Mouse (Mus musculus): ENCODE data around the gene Kif1b. TPM values are rescaled to one million over a fixed set of nuclear protein-coding genes. Genes with fewer than 3 reads are reported as not detected.

Kif1b gene
- polyA plus RNA-seq, 1 experiment from 2014 or later, result 44.8 TPM

- WGBS, result 87% methylated on average over 21 of the region's 21 CpGs
- H3K36me3 ChIP-seq, result peaks cover 44% of the 10 kb centered on the region
- peaks cover 5% of the 10 kb centered on the region; the same call in 1 of the 2 replicates for H3K4me1 ChIP-seq
- H3K27ac ChIP-seq, result no peak overlapping the region
- no peak overlapping the region for H3K4me3 ChIP-seq
- H3K9me3 ChIP-seq, result no peaks in the 10 kb centered on the region
- no peaks in the 10 kb centered on the region for H3K27me3 ChIP-seq (ENCODE audit: insufficient read depth, poor library complexity, severe bottlenecking)
- no peak for DNase-seq (ENCODE audit: low spot score)
These were observed 175.5 kb downstream of the Kif1b start for GRCm38 (mm10) chr4:149131789-149132565.

GRCm38 (mm10) chr4:149131021-149131752 lies 176.3 kb downstream of the Kif1b start:
- Histone ChIP-seq H3K9me3 (no peaks in the 10 kb centered on the region), H3K4me3 (no peak overlapping the region), H3K36me3 (peaks cover 44% of the 10 kb centered on the region), H3K27me3 (ENCODE audit: insufficient read depth, poor library complexity, severe bottlenecking) (no peaks in the 10 kb centered on the region), H3K4me1 (no peaks in the 10 kb centered on the region), H3K27ac (no peak overlapping the region)
- DNase-seq (ENCODE audit: low spot score), result no peak
- WGBS, result 88% methylated on average over 23 of the region's 23 CpGs

DNA sequence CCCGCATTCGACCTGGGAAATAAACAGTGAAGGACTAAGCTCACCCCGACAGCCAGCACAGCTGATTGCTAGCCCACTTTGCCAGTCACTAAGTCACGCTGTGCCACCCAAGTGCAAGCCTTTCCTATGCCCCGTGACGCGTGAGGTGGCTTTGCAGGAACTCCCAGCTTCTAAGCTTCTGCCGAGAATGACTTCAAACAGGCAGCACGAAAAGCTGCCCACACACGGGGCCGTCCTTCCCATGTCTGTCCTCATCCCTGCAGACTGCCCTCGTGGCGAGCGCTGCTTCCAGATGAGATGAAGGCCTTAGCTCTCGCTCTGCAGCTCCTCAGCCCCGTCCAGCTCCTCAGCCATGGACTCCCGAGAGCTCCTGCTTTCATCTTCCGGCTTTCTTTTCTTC lies 179.0 kb downstream of the Kif1b start:
- Histone ChIP-seq H3K4me3 (no peak overlapping the region), H3K4me1 (peaks cover 4% of the 10 kb centered on the region), H3K36me3 (peaks cover 44% of the 10 kb centered on the region), H3K27ac (no peak overlapping the region), H3K27me3 (ENCODE audit: insufficient read depth, poor library complexity, severe bottlenecking) (no peaks in the 10 kb centered on the region), H3K9me3 (no peaks in the 10 kb centered on the region)
- DNase-seq (ENCODE audit: low spot score), result no peak
- 81% methylated on average over 18 of the region's 18 CpGs for WGBS

DNA sequence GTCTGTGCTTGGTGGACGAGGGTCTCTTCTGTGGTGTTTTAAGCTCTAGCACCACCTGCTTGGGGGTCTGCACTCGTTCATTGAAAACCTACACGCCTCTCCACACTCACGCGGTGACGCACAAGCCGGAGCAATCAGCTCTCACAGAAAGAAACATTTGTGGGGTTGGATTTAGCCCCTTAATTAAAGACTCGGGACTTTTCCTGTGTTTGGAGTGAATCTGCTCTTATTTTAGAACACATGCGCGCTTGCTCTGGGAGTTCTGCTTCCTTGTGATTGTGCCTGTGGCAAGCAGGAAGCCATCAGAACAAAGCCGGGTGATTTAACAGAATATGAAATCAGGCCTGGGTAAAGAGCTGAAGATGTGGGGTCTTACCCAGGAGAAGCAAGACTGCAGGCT lies 180.8 kb downstream of the Kif1b start, which contains the start of gene Cort:
TSS of gene Cort (minus strand) at position 101 of the 400 bp plus-strand sequence.
- Histone ChIP-seq H3K27me3 (ENCODE audit: insufficient read depth, poor library complexity, severe bottlenecking) (no peaks in the 10 kb centered on the region), H3K4me1 (peaks cover 4% of the 10 kb centered on the region), H3K36me3 (peaks cover 36% of the 10 kb centered on the region), H3K4me3 (no peak within 1 kb of the TSS), H3K9me3 (no peaks in the 10 kb centered on the region), H3K27ac (no peak within 1 kb of the TSS)
- DNase-seq (ENCODE audit: low spot score), result no peak
- WGBS, result 88% methylated on average over 11 of the region's 11 CpGs

Other genes with a start within 250 kb of the Kif1b start
- gene Pex14, start 207.8 kb downstream of the Kif1b start, polyA plus RNA-seq (2016; fragmentation: Nextera tagmentation; extraction: Ambion mirVana), result 53.6 and 59.7 TPM in 2 replicates
- gene Dffa, start 203.5 kb downstream of the Kif1b start, polyA plus RNA-seq (2016; fragmentation: Nextera tagmentation; extraction: Ambion mirVana), result 43.4 and 48.9 TPM in 2 replicates
- 0.28 TPM in 1 of 2 replicates, not detected in the other for gene Cort, start 180.9 kb downstream of the Kif1b start, polyA plus RNA-seq (2016; fragmentation: Nextera tagmentation; extraction: Ambion mirVana)
- gene Cenps, start 170.1 kb downstream of the Kif1b start, polyA plus RNA-seq (2016; fragmentation: Nextera tagmentation; extraction: Ambion mirVana), result 29.7 and 38.6 TPM in 2 replicates
- 116 and 133 TPM in 2 replicates for gene Pgd, start 140.9 kb downstream of the Kif1b start, polyA plus RNA-seq (2016; fragmentation: Nextera tagmentation; extraction: Ambion mirVana)
- gene Ube4b, start 119.1 kb upstream of the Kif1b start, polyA plus RNA-seq (2016; fragmentation: Nextera tagmentation; extraction: Ambion mirVana), result 57.1 and 62.9 TPM in 2 replicates
- 0.67 and 1.3 TPM in 2 replicates for gene Rbp7, start 147.3 kb upstream of the Kif1b start, polyA plus RNA-seq (2016; fragmentation: Nextera tagmentation; extraction: Ambion mirVana)
- 0.30 and 0.49 TPM in 2 replicates for gene Tmem274, start 169.7 kb upstream of the Kif1b start, polyA plus RNA-seq (2016; fragmentation: Nextera tagmentation; extraction: Ambion mirVana)
- gene Nmnat1, start 177.5 kb upstream of the Kif1b start, polyA plus RNA-seq (2016; fragmentation: Nextera tagmentation; extraction: Ambion mirVana), result 15.9 and 16.9 TPM in 2 replicates
- 38.1 and 46.4 TPM in 2 replicates for gene Lzic, start 177.5 kb upstream of the Kif1b start, polyA plus RNA-seq (2016; fragmentation: Nextera tagmentation; extraction: Ambion mirVana)
- gene Ctnnbip1, start 210.5 kb upstream of the Kif1b start, polyA plus RNA-seq (2016; fragmentation: Nextera tagmentation; extraction: Ambion mirVana), result 40.1 and 49.9 TPM in 2 replicates